Mouse (Mus musculus) liver, embryonic 16.5 days (tissue): ENCODE measurements around the gene Trappc2l. TPM values are rescaled to one million over a fixed set of nuclear protein-coding genes. Genes with fewer than 3 reads are reported as not detected.
"Not testable (repeated sequence)": the region's sequence is repeated elsewhere in the genome, so short reads cannot be mapped to it uniquely, and the experiment has no call there.

Source experiments
- ATAC-seq: fragments of 200-750 bp; cut with Nextera tagmentation; 2 replicates; pipeline ENCODE4 v1.8.0; 2017; ENCODE audit warnings: low read depth, mild to moderate bottlenecking, moderate number of reproducible peaks, moderate library complexity
- H3K27ac ChIP-seq: fragments of 300-500 bp; sonication (generic); 2 replicates; pipeline ENCODE4 v1.5.1; 2014; ENCODE audit warnings: mild to moderate bottlenecking, low read length
- H3K27me3 ChIP-seq: fragments of 300-500 bp; sonication (generic); 2 replicates; pipeline ENCODE4 v1.6.1; 2014; ENCODE audit warnings: low read depth, low read length, mixed read lengths; ENCODE audit not compliant: control insufficient read depth, insufficient read depth
- H3K36me3 ChIP-seq: fragments of 300-500 bp; sonication (generic); 2 replicates; pipeline ENCODE4 v1.6.1; 2014; ENCODE audit warnings: mild to moderate bottlenecking; ENCODE audit not compliant: control insufficient read depth, insufficient read depth
- H3K4me1 ChIP-seq: fragments of 300-500 bp; sonication (generic); 2 replicates; pipeline ENCODE4 v1.6.1; 2014; ENCODE audit warnings: low read depth, low read length, mixed read lengths; ENCODE audit not compliant: control insufficient read depth
- H3K4me2 ChIP-seq: fragments of 300-500 bp; sonication (generic); 2 replicates; pipeline ENCODE4 v1.6.1; 2014; ENCODE audit warnings: low read depth, low read length, mixed read lengths
- H3K4me3 ChIP-seq: fragments of 300-500 bp; sonication (generic); 2 replicates; pipeline ENCODE4 v1.5.1; 2014; ENCODE audit warnings: low read depth, mild to moderate bottlenecking, low read length
- H3K9ac ChIP-seq: fragments of 300-500 bp; sonication (generic); 2 replicates; pipeline ENCODE4 v1.6.1; 2014; ENCODE audit warnings: low read depth, low read length
- H3K9me3 ChIP-seq: fragments of 300-500 bp; sonication (generic); replicated peaks from 2 replicates; pipeline ENCODE4 v1.6.1; 2016; ENCODE audit warnings: low read length; ENCODE audit not compliant: control insufficient read depth
- WGBS: fragments of 180-500 bp; shearing (Covaris S2); extraction: QIAGEN DNeasy Blood & Tissue Kit; methylation state at CpG from one replicate; pipeline ENCODE4 v1.1.7; 2014; ENCODE audit not compliant: insufficient replicate concordance; 5-methylcytosine and 5-hydroxymethylcytosine counted together
- polyA plus RNA-seq: library from polyadenylated mRNA; unstranded; fragments of >200 nt; fragmentation: Nextera tagmentation; extraction: Ambion mirVana; gene quantifications from 2 replicates; pipeline ENCODE4 v1.2.1, GENCODE M21; 2015

Gene Trappc2l
- polyA plus RNA-seq, 1 experiment from 2014 or later, result 22.8 TPM

GRCm38 (mm10) chr8:122571153-122571552, 40.3 kb upstream of the Trappc2l start:
- H3K4me1 ChIP-seq, result peaks cover 70% of the 10 kb centered on the region
- no peaks in the 10 kb centered on the region for H3K9me3 ChIP-seq
- H3K9ac ChIP-seq, result no peak overlapping the region
- ATAC-seq, result no peak
- H3K27me3 ChIP-seq, result no peaks in the 10 kb centered on the region
- H3K36me3 ChIP-seq, result peaks cover 35% of the 10 kb centered on the region
- WGBS, result 92% methylated on average over 11 of the region's 11 CpGs
- no peak overlapping the region for H3K4me3 ChIP-seq
- H3K4me2 ChIP-seq, result no peak overlapping the region
- H3K27ac ChIP-seq, result no peak overlapping the region

- no peak overlapping the region for H3K9ac ChIP-seq
- H3K27ac ChIP-seq, result no peak overlapping the region
- no peak overlapping the region for H3K4me3 ChIP-seq
- no peak for ATAC-seq
- peaks cover 67% of the 10 kb centered on the region for H3K4me1 ChIP-seq
- H3K9me3 ChIP-seq, result no peaks in the 10 kb centered on the region
- no peaks in the 10 kb centered on the region for H3K27me3 ChIP-seq
- H3K36me3 ChIP-seq, result peaks cover 35% of the 10 kb centered on the region
- WGBS, result 84% methylated on average over 17 of the region's 17 CpGs
- no peak overlapping the region for H3K4me2 ChIP-seq
These were observed 39.6 kb upstream of the Trappc2l start for GRCm38 (mm10) chr8:122571750-122572267.

GRCm38 (mm10) chr8:122572751-122573150, 38.7 kb upstream of the Trappc2l start:
- no peak overlapping the region for H3K27ac ChIP-seq
- H3K9me3 ChIP-seq, result no peaks in the 10 kb centered on the region
- no peak overlapping the region for H3K4me2 ChIP-seq
- H3K4me1 ChIP-seq, result peaks cover 67% of the 10 kb centered on the region
- peaks cover 35% of the 10 kb centered on the region for H3K36me3 ChIP-seq
- H3K9ac ChIP-seq, result no peak overlapping the region
- H3K27me3 ChIP-seq, result no peaks in the 10 kb centered on the region
- no peak overlapping the region for H3K4me3 ChIP-seq
- no peak for ATAC-seq
- WGBS, result 91% methylated on average over 3 of the region's 3 CpGs

GRCm38 (mm10) chr8:122573176-122573575, 38.3 kb upstream of the Trappc2l start:
- not testable (repeated sequence) for H3K4me2 ChIP-seq
- peaks cover 35% of the 10 kb centered on the region for H3K36me3 ChIP-seq

GRCm38 (mm10) chr8:122573577-122573976, 37.9 kb upstream of the Trappc2l start:
- H3K36me3 ChIP-seq, result peaks cover 35% of the 10 kb centered on the region
- H3K4me3 ChIP-seq, result no peak overlapping the region
- peak overlapping the region; percentile 76 for H3K27ac ChIP-seq
- H3K27me3 ChIP-seq, result no peaks in the 10 kb centered on the region
- no peak overlapping the region for H3K9ac ChIP-seq
- no peak overlapping the region for H3K4me2 ChIP-seq
- peaks cover 67% of the 10 kb centered on the region for H3K4me1 ChIP-seq
- H3K9me3 ChIP-seq, result no peaks in the 10 kb centered on the region
- 39% methylated on average over 9 of the region's 9 CpGs for WGBS
- no peak for ATAC-seq

More at GRCm38 (mm10) chr8:122573176-122573575, 38.3 kb upstream of the Trappc2l start:
- not testable (repeated sequence) for H3K27me3 ChIP-seq, H3K9me3 ChIP-seq, H3K27ac ChIP-seq, H3K9ac ChIP-seq, H3K4me3 ChIP-seq, ATAC-seq
- 66% methylated on average over 4 of the region's 4 CpGs for WGBS
- peaks cover 67% of the 10 kb centered on the region for H3K4me1 ChIP-seq

- H3K27me3 ChIP-seq, result no peaks in the 10 kb centered on the region
- H3K9ac ChIP-seq, result no peak overlapping the region
- H3K36me3 ChIP-seq, result peaks cover 35% of the 10 kb centered on the region
- H3K27ac ChIP-seq, result peak overlapping the region; percentile 76
- no peaks in the 10 kb centered on the region for H3K9me3 ChIP-seq
- peaks cover 62% of the 10 kb centered on the region for H3K4me1 ChIP-seq
- H3K4me2 ChIP-seq, result 0 out of 2 replicates have a peak overlapping the region, but pooled peaks have one; percentile 77
- WGBS, result 48% methylated on average over 3 of the region's 3 CpGs
- H3K4me3 ChIP-seq, result no peak overlapping the region
- peak; percentile 2; the same call in 1 of the 2 replicates for ATAC-seq
These were observed 37.2 kb upstream of the Trappc2l start for GRCm38 (mm10) chr8:122574264-122574663.

GRCm38 (mm10) chr8:122574667-122575251, 36.7 kb upstream of the Trappc2l start:
- Histone ChIP-seq H3K4me3 (peak overlapping the region; percentile 68), H3K4me1 (peaks cover 57% of the 10 kb centered on the region), H3K36me3 (peaks cover 30% of the 10 kb centered on the region), H3K4me2 (peak overlapping the region; percentile 77), H3K27ac (peak overlapping the region; percentile 76), H3K9me3 (no peaks in the 10 kb centered on the region), H3K27me3 (no peaks in the 10 kb centered on the region), H3K9ac (peak overlapping the region; percentile 70; the same call in 1 of the 2 replicates)
- 33% methylated on average over 10 of the region's 10 CpGs for WGBS
- peak; percentile 61 for ATAC-seq

GRCm38 (mm10) chr8:122575286-122575685, 36.2 kb upstream of the Trappc2l start:
- Histone ChIP-seq H3K27me3 (no peaks in the 10 kb centered on the region), H3K4me3 (peak overlapping the region; percentile 68), H3K4me2 (peak overlapping the region; percentile 77), H3K4me1 (peaks cover 55% of the 10 kb centered on the region), H3K27ac (peak overlapping the region; percentile 76), H3K36me3 (peaks cover 25% of the 10 kb centered on the region), H3K9me3 (no peaks in the 10 kb centered on the region), H3K9ac (peak overlapping the region; percentile 70)
- ATAC-seq, result no peak
- WGBS, result 17% methylated on average over 8 of the region's 8 CpGs
